Mouse (Mus musculus): ENCODE results near the gene Scrg1. TPM values are rescaled to one million over a fixed set of nuclear protein-coding genes. Genes with fewer than 3 reads are reported as not detected.

Gene Scrg1
- not detected in 2 replicates for total RNA-seq (2014; rRNA removed)
- polyA plus RNA-seq (2012; rRNA removed): not detected in 2 replicates

DNA sequence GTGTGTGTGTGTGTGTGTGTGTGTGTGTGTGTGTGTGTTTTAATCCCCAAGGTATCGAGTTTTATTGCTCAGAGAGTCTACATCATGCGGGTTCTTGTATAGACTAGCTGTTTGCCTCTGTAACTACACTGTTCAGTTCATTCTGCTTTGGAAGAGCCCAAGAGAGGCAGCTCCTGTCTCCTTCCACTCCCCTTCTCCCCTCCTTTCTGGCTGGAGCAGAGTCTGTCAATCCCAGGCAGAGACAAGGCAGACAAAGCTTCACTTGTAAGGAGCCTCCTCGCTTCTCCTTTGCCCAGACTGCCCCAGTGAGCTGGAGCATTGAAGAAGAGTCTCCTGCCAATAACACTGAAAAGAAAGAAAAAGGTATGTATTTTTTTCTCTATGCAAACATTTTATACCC is at the start of gene Scrg1:
Gene Scrg1 (plus strand): TSS at position 159 of the 400 bp plus-strand sequence.
- Histone ChIP-seq H3K79me2 (ENCODE audit: control insufficient read depth, insufficient read depth, low read length) (no peaks in the 10 kb centered on the region), H3K27me3 (ENCODE audit: control insufficient read depth, insufficient read depth, low read length) (no peaks in the 10 kb centered on the region), H3K9ac (ENCODE audit: low read depth, low read length) (no peak within 1 kb of the TSS), H3K4me1 (ENCODE audit: control insufficient read depth, insufficient read depth, low read length) (no peaks in the 10 kb centered on the region), H3K4me3 (ENCODE audit: insufficient read depth, low read depth, low read length) (no peak within 1 kb of the TSS), H3K36me3 (ENCODE audit: control insufficient read depth, insufficient read depth, low read length) (no peaks in the 10 kb centered on the region), H3K27ac (replicated peaks; ENCODE audit: insufficient read depth, low read depth, low read length) (no peak within 1 kb of the TSS)
- DNase-seq (ENCODE audit: extremely low read depth, low read depth, low spot score): no peak
- WGBS: 83% methylated on average over 3 of the region's 3 CpGs
- TF ChIP-seq POLR2A (IDR thresholded peaks at IDR 0.05; ENCODE audit: extremely low read depth, insufficient read depth, low read length) (no peak), CTCF (IDR thresholded peaks at IDR 0.05; ENCODE audit: low read depth, low read length) (no peak)

DNA sequence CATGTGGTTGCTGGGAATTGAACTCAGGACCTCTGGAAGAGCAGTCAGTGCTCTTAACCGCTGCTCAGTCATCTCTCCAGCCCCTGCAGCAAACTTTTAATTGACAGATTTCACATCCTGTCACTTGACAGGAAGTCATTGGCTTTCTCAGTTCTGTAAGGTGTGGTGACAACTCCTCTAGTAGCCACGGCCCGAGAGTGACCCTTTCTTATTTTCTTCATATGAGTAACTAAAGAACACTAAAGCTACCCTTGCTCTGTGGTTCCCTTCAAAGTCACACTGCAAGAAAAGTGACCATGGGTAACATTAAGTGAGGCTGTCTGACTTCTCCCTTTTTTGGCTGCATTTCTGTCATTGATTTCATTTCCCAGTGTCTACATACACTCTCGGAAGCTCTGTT is 49.4 kb upstream of the Scrg1 start:
- Histone ChIP-seq H3K4me3 (ENCODE audit: insufficient read depth, low read depth, low read length) (no peak overlapping the region), H3K36me3 (ENCODE audit: control insufficient read depth, insufficient read depth, low read length) (no peaks in the 10 kb centered on the region), H3K79me2 (ENCODE audit: control insufficient read depth, insufficient read depth, low read length) (no peaks in the 10 kb centered on the region), H3K27ac (replicated peaks; ENCODE audit: insufficient read depth, low read depth, low read length) (no peak overlapping the region), H3K27me3 (ENCODE audit: control insufficient read depth, insufficient read depth, low read length) (0 out of 2 replicates have a peak, but pooled peaks cover 2% of the 10 kb centered on the region), H3K4me1 (ENCODE audit: control insufficient read depth, insufficient read depth, low read length) (peaks cover 3% of the 10 kb centered on the region; the same call in 1 of the 2 replicates), H3K9ac (ENCODE audit: low read depth, low read length) (no peak overlapping the region)
- TF ChIP-seq POLR2A (IDR thresholded peaks at IDR 0.05; ENCODE audit: extremely low read depth, insufficient read depth, low read length) (no peak), CTCF (IDR thresholded peaks at IDR 0.05; ENCODE audit: low read depth, low read length) (no peak)
- DNase-seq (ENCODE audit: extremely low read depth, low read depth, low spot score): no peak
- whole genome bisulfite sequencing: 76% methylated on average over 4 of the region's 4 CpGs

DNA sequence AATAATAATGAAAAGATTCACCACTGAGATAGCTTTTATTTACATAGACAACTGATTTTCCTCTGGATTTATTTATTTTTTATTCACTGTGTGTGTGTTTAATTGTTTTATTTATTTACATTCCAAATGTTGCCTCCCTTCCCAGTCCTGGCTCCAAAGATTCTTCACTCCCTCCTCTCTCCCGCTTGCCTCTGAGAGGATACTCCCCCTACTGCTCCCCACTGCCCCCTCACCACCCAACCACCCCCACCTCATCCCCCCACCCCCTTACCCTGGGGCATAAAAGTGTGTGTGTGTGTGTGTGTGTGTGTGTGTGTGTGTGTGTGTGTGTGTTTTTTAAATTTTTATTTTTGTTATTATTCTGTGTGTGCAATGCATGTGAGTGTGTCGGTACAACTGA is 46.4 kb upstream of the Scrg1 start:
- no peak overlapping the region for H3K4me3 ChIP-seq (ENCODE audit: insufficient read depth, low read depth, low read length)
- DNase-seq (ENCODE audit: extremely low read depth, low read depth, low spot score): no peak
- no peaks in the 10 kb centered on the region for H3K36me3 ChIP-seq (ENCODE audit: control insufficient read depth, insufficient read depth, low read length)
- peaks cover 3% of the 10 kb centered on the region; the same call in 1 of the 2 replicates for H3K4me1 ChIP-seq (ENCODE audit: control insufficient read depth, insufficient read depth, low read length)
- no peaks in the 10 kb centered on the region for H3K79me2 ChIP-seq (ENCODE audit: control insufficient read depth, insufficient read depth, low read length)
- H3K27ac ChIP-seq (replicated peaks; ENCODE audit: insufficient read depth, low read depth, low read length): no peak overlapping the region
- no peak overlapping the region for H3K9ac ChIP-seq (ENCODE audit: low read depth, low read length)
- H3K27me3 ChIP-seq (ENCODE audit: control insufficient read depth, insufficient read depth, low read length): 0 out of 2 replicates have a peak, but pooled peaks cover 2% of the 10 kb centered on the region
- 56% methylated on average over 2 of the region's 2 CpGs for WGBS
- TF ChIP-seq CTCF (IDR thresholded peaks at IDR 0.05; ENCODE audit: low read depth, low read length) (no peak), POLR2A (IDR thresholded peaks at IDR 0.05; ENCODE audit: extremely low read depth, insufficient read depth, low read length) (no peak)

DNA sequence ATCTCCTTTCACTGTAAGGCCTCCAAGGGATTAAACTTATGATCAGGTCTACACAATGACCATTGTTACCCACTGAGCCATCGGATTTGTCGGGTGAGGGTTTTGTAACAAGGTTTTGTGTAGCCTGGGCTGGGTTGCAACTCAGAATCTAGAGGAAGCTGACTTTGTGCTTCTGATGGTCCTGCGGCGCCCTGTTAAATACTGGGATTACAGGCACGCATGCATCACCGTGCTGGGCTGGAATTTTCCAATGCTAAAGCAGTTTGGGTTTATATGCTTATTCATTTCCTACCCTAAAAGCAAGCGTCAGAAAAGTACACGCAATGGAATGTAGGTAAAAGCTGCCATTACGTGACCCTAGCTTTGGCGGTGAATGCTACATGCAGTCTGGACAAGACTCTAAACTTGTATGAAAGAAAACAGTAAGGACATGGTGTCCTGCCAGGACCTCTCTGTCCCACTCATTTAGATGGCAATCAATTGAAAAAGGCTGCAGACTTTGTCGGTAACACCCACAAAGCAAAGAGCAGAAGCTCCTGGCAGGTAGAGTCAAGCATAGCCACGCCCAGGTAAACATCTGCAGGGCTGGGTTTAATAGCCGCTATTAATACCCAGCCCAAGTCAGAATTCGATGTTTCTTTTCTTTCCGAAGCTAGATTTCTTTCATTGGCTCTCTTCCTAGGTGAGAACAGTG is 45.8 kb upstream of the Scrg1 start:
- Histone ChIP-seq H3K4me3 (ENCODE audit: insufficient read depth, low read depth, low read length) (no peak overlapping the region), H3K27me3 (ENCODE audit: control insufficient read depth, insufficient read depth, low read length) (0 out of 2 replicates have a peak, but pooled peaks cover 2% of the 10 kb centered on the region), H3K27ac (replicated peaks; ENCODE audit: insufficient read depth, low read depth, low read length) (no peak overlapping the region), H3K36me3 (ENCODE audit: control insufficient read depth, insufficient read depth, low read length) (no peaks in the 10 kb centered on the region), H3K9ac (ENCODE audit: low read depth, low read length) (no peak overlapping the region), H3K79me2 (ENCODE audit: control insufficient read depth, insufficient read depth, low read length) (no peaks in the 10 kb centered on the region), H3K4me1 (ENCODE audit: control insufficient read depth, insufficient read depth, low read length) (peaks cover 3% of the 10 kb centered on the region; the same call in 1 of the 2 replicates)
- peak; percentile 38 for DNase-seq (ENCODE audit: extremely low read depth, low read depth, low spot score)
- TF ChIP-seq CTCF (IDR thresholded peaks at IDR 0.05; ENCODE audit: low read depth, low read length) (no peak), POLR2A (IDR thresholded peaks at IDR 0.05; ENCODE audit: extremely low read depth, insufficient read depth, low read length) (no peak)
- WGBS: 35% methylated on average over 15 of the region's 15 CpGs

GRCm38 (mm10) chr8:57410473-57410863 is 45.3 kb upstream of the Scrg1 start:
- WGBS: 22% methylated on average over 16 of the region's 16 CpGs
- no peak for DNase-seq (ENCODE audit: extremely low read depth, low read depth, low spot score)
- H3K4me1 ChIP-seq (ENCODE audit: control insufficient read depth, insufficient read depth, low read length): peaks cover 3% of the 10 kb centered on the region; the same call in 1 of the 2 replicates
- H3K79me2 ChIP-seq (ENCODE audit: control insufficient read depth, insufficient read depth, low read length): no peaks in the 10 kb centered on the region
- H3K9ac ChIP-seq (ENCODE audit: low read depth, low read length): no peak overlapping the region
- TF ChIP-seq POLR2A (IDR thresholded peaks at IDR 0.05; ENCODE audit: extremely low read depth, insufficient read depth, low read length): no peak
- no peak for TF ChIP-seq CTCF (IDR thresholded peaks at IDR 0.05; ENCODE audit: low read depth, low read length)
- H3K36me3 ChIP-seq (ENCODE audit: control insufficient read depth, insufficient read depth, low read length): no peaks in the 10 kb centered on the region
- H3K27ac ChIP-seq (replicated peaks; ENCODE audit: insufficient read depth, low read depth, low read length): no peak overlapping the region
- 0 out of 2 replicates have a peak, but pooled peaks cover 2% of the 10 kb centered on the region for H3K27me3 ChIP-seq (ENCODE audit: control insufficient read depth, insufficient read depth, low read length)
- H3K4me3 ChIP-seq (ENCODE audit: insufficient read depth, low read depth, low read length): no peak overlapping the region

DNA sequence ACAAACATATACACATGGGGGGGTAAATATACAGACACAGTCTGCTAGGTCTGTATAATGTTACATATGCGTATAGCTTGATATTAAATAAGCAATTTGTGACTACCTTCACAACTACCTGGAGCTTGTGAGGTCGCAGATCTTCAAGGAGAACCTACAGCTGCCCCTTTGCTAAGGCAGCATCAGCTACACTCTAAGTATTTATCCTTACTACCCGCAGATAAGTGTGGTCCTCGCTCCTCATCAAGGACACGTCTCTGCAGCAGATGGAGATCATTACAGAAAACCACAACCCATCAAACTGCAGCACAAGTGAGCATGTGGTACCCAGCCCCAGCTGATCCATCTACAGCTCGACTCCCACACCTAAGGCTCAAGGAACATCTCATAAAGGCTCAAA is 44.4 kb upstream of the Scrg1 start:
- H3K79me2 ChIP-seq (ENCODE audit: control insufficient read depth, insufficient read depth, low read length): no peaks in the 10 kb centered on the region
- WGBS: 78% methylated on average over 6 of the region's 6 CpGs
- peaks cover 3% of the 10 kb centered on the region; the same call in 1 of the 2 replicates for H3K4me1 ChIP-seq (ENCODE audit: control insufficient read depth, insufficient read depth, low read length)
- no peak overlapping the region for H3K9ac ChIP-seq (ENCODE audit: low read depth, low read length)
- no peak for DNase-seq (ENCODE audit: extremely low read depth, low read depth, low spot score)
- H3K36me3 ChIP-seq (ENCODE audit: control insufficient read depth, insufficient read depth, low read length): no peaks in the 10 kb centered on the region
- H3K27ac ChIP-seq (replicated peaks; ENCODE audit: insufficient read depth, low read depth, low read length): no peak overlapping the region
- TF ChIP-seq POLR2A (IDR thresholded peaks at IDR 0.05; ENCODE audit: extremely low read depth, insufficient read depth, low read length): no peak
- TF ChIP-seq CTCF (IDR thresholded peaks at IDR 0.05; ENCODE audit: low read depth, low read length): no peak
- H3K4me3 ChIP-seq (ENCODE audit: insufficient read depth, low read depth, low read length): no peak overlapping the region
- 0 out of 2 replicates have a peak, but pooled peaks cover 2% of the 10 kb centered on the region for H3K27me3 ChIP-seq (ENCODE audit: control insufficient read depth, insufficient read depth, low read length)
